Mouse (Mus musculus) heart, embryonic 16.5 days (tissue): ENCODE measurements around the gene Gm14085. TPM values are rescaled to one million over a fixed set of nuclear protein-coding genes. Genes with fewer than 3 reads are reported as not detected.
"Not testable (repeated sequence)": the region's sequence is repeated elsewhere in the genome, so short reads cannot be mapped to it uniquely, and the experiment has no call there.

Experiments
- ATAC-seq: fragments of 200-750 bp; cut with Nextera tagmentation; replicated peaks from 2 replicates; pipeline ENCODE4 v1.8.0; 2017; ENCODE audit warnings: moderate number of reproducible peaks; ENCODE audit not compliant: insufficient read depth, low FRiP score; ENCODE audit errors: extremely low read depth
- H3K27ac ChIP-seq: fragments of 300-500 bp; sonication (generic); 2 replicates; pipeline ENCODE4 v1.5.1; 2014; ENCODE audit warnings: mild to moderate bottlenecking, low read length, control low read depth, moderate library complexity
- H3K27me3 ChIP-seq: fragments of 300-500 bp; sonication (generic); 2 replicates; pipeline ENCODE4 v1.6.1; 2014; ENCODE audit warnings: low read length, mixed read lengths; ENCODE audit not compliant: control insufficient read depth, insufficient read depth
- H3K36me3 ChIP-seq: fragments of 300-500 bp; sonication (generic); 2 replicates; pipeline ENCODE4 v1.6.1; 2014; ENCODE audit not compliant: control insufficient read depth, insufficient read depth
- H3K4me1 ChIP-seq: fragments of 300-500 bp; sonication (generic); 2 replicates; pipeline ENCODE4 v1.6.1; 2014; ENCODE audit warnings: low read length, mixed read lengths; ENCODE audit not compliant: control insufficient read depth, insufficient read depth
- H3K4me2 ChIP-seq: fragments of 300-500 bp; sonication (generic); 2 replicates; pipeline ENCODE4 v1.6.1; 2014; ENCODE audit warnings: low read depth, mild to moderate bottlenecking, control low read depth, low read length
- H3K4me3 ChIP-seq: fragments of 300-500 bp; sonication (generic); 2 replicates; pipeline ENCODE4 v1.5.1; 2014; ENCODE audit warnings: mild to moderate bottlenecking, control low read depth, low read length
- H3K9ac ChIP-seq: fragments of 300-500 bp; sonication (generic); 2 replicates; pipeline ENCODE4 v1.6.1; 2014; ENCODE audit warnings: low read length, control low read depth
- H3K9me3 ChIP-seq: fragments of 300-500 bp; sonication (generic); replicated peaks from 2 replicates; pipeline ENCODE4 v1.6.1; 2016; ENCODE audit warnings: low read length; ENCODE audit not compliant: control insufficient read depth
- WGBS: fragments of 180-500 bp; shearing (Covaris S2); extraction: QIAGEN DNeasy Blood & Tissue Kit; methylation state at CpG from one replicate; pipeline ENCODE4 v1.1.7; 2014; 5-methylcytosine and 5-hydroxymethylcytosine counted together
- polyA plus RNA-seq: library from polyadenylated mRNA; unstranded; fragments of >200 nt; fragmentation: Nextera tagmentation; extraction: Ambion mirVana; gene quantifications from 2 replicates; pipeline ENCODE4 v1.2.1, GENCODE M21; 2015

Gene Gm14085
- polyA plus RNA-seq, result 0.04 TPM in 1 of 2 replicates, not detected in the other

DNA sequence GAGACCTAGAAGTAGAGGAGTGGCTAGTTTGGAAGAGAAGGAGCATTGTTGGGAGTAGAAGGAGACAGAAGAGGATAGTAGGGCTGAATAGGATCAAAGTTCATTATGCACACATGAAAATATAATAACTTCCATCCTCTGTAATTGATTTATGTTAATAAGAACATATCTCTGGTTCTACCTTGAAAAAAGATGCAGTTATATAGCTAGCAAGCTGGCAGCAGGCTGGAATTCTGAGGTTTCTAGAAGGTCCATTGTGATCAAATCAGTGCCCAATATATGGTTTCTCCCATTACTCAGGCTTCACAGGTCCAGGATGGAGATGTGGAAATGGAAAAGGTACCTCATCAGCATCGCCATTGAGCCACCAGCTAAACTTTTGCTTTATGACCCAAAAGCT, at the start of gene Gm14085:
Gene Gm14085, plus strand, starts transcription at position 301 of the 400 bp plus-strand sequence.
- 74% methylated on average over 1 of the region's 1 CpGs for WGBS

DNA sequence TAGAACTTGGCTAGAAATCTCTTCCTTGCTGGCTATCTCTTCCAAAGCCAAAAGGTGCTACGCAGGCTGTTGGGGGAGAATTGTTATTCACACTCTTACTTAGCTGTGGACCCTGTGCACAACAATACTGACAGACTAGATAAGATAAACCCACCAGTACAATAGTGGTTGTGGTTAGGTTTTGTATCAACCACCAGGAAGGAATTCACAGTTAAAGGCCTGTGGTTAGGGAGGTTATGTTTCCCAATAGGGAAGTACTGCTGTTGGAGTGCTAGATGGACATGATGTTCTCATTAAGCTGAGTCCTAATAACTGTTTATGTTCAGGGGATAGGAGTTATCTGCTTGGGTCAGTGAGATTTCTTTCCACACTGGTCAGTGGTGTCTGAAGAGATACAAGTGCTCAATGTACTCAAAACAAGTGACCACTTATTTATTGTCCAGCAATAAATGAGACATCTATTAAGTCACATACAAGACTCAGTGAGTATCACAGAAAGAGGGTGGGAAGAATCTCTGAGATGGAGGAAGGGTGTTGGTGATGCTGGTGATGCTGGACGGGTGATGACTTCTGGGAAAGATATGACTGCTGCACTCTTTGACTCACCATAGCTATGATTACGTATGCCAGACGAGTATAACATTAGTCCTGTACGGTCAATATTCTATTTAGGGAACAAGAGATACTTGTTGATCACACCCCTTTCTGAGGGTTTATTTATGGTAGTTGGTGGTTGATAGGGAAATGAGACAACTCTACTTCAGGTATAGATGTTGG, 45.8 kb upstream of the Gm14085 start:
- H3K4me2 ChIP-seq, H3K9ac ChIP-seq, H3K4me1 ChIP-seq, H3K4me3 ChIP-seq, H3K27ac ChIP-seq, H3K9me3 ChIP-seq, H3K27me3 ChIP-seq, H3K36me3 ChIP-seq, ATAC-seq: not testable (repeated sequence)
- 57% methylated on average over 5 of the region's 5 CpGs for WGBS

More for the DNA sequence above, at the start of gene Gm14085:
- H3K27me3 ChIP-seq, result no peaks in the 10 kb centered on the region
- no peaks in the 10 kb centered on the region for H3K4me1 ChIP-seq
- no peak within 1 kb of the TSS for H3K4me3 ChIP-seq
- H3K36me3 ChIP-seq, result no peaks in the 10 kb centered on the region
- no peaks in the 10 kb centered on the region for H3K9me3 ChIP-seq
- H3K9ac ChIP-seq, result no peak within 1 kb of the TSS
- H3K4me2 ChIP-seq, result no peak within 1 kb of the TSS
- ATAC-seq, result no peak
- H3K27ac ChIP-seq, result no peak within 1 kb of the TSS

DNA sequence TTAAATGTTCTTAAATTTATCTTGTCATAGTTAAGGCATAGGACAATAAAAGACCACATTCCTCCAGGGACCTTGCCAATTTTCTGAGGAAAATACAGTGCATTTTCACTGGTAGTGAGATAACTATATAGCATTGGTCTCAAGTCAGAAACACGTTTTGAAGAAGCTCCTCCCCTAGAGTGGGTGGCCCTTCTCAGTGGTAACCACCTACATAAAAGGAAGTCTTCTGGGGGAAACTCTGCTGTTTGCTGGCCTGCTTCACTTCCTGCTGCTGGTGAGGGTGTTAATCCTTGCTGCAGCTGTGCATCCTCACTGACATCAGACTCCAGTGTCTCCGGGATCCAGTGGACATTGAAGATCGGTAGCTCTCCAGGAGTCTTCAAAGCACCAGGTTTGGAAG, 44.2 kb upstream of the Gm14085 start:
- H3K9ac ChIP-seq, H3K27me3 ChIP-seq, H3K36me3 ChIP-seq, H3K27ac ChIP-seq, H3K9me3 ChIP-seq, H3K4me1 ChIP-seq, H3K4me2 ChIP-seq, H3K4me3 ChIP-seq: not testable (repeated sequence)
- 0% methylated on average over 1 of the region's 3 CpGs for WGBS
- ATAC-seq, result peak; percentile 49; the same call in 1 of the 2 replicates

DNA sequence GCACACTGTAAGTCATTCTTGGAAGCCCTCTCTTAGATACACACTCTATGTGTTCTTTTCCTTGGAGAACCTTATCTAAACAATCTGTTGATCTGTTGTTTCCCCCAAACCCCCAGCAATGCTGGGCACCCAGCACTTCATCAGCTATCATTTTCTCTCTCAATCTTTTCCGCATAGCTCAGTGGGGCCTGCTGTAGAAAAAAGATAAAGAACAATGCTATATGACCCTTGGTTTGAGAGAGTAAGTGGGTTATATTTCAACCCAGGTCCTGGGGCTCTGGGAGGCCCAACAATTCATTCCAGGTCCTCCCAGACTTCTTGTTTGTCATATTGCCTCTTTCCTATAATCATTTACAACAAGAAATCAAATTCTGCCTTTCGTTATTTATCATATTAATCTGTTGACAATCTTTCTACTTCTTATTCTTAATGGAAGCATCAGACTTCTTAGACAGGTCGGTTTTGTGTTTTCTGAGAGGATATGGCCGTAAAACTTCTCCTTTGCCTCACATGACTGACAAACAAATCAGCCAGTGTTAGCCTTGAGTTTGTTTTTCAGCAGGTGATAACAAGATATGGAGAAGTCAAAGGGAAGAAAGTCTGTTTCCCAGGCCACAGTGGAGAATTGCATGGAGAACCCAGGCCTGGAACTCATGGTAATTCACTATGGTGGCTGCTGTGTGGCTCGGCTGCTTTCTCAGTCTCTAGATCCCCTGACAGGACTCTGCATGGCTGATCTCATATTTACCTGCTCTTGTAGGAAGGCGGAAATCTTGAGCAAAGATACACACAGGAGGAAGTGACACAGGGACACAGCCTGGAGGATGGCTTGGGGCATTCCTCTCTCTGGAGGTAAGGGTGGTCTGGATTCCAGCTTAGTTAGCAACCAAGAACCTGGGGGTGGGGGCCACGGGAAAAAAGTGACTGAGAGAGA, 43.5 kb upstream of the Gm14085 start:
- H3K9me3 ChIP-seq, result no peaks in the 10 kb centered on the region
- no peak overlapping the region for H3K4me3 ChIP-seq
- no peak for ATAC-seq
- 71% methylated on average over 7 of the region's 7 CpGs for whole genome bisulfite sequencing
- no peak overlapping the region for H3K27ac ChIP-seq
- no peak overlapping the region for H3K4me2 ChIP-seq
- H3K4me1 ChIP-seq, result no peaks in the 10 kb centered on the region
- H3K9ac ChIP-seq, result no peak overlapping the region
- no peaks in the 10 kb centered on the region for H3K27me3 ChIP-seq
- H3K36me3 ChIP-seq, result no peaks in the 10 kb centered on the region

DNA sequence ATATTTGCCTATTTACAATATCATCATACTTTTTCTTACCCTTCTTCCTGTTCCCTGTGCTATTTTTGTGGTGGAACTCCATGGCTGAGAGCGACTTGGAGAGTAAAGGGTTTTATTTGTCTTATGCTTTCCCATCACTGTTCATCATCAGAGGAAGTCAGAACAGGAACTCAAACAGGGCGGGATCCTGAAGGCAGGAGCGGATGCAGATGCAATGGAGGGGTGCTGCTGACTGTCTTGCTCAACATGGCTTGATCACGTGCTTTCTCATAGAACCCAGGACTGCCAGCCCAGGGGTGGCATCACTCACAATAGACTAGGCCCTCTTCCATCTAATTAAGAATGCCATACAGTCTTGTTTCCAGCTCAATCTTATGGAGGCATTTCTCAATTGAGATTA, 34.4 kb upstream of the Gm14085 start:
- ATAC-seq, result no peak
- no peaks in the 10 kb centered on the region for H3K27me3 ChIP-seq
- H3K4me1 ChIP-seq, result 0 out of 2 replicates have a peak, but pooled peaks cover 2% of the 10 kb centered on the region
- H3K4me2 ChIP-seq, result no peak overlapping the region
- H3K36me3 ChIP-seq, result no peaks in the 10 kb centered on the region
- no peak overlapping the region for H3K4me3 ChIP-seq
- H3K9ac ChIP-seq, result no peak overlapping the region
- no peaks in the 10 kb centered on the region for H3K9me3 ChIP-seq
- 74% methylated on average over 4 of the region's 4 CpGs for WGBS
- no peak overlapping the region for H3K27ac ChIP-seq

DNA sequence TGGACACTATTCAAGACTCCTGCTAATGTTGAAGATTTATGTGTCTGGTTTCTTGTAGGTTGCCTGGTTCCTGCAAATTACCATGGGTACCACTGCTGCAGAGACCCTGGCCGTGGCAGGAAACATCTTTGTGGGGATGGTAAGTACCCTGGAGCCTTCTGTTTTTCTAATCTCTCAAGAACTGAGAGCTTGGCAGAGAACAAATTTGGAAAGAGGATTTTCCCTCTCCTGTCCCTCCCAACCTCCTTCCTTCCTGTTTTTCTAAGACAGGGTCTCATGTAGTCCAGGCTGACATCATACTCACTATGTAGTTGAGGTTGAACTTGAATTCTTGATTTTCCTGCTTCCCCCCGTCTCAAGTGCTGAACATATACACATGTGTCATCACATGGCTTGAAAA, 32.3 kb upstream of the Gm14085 start:
- H3K27me3 ChIP-seq, result no peaks in the 10 kb centered on the region
- H3K9me3 ChIP-seq, result no peaks in the 10 kb centered on the region
- H3K27ac ChIP-seq, result no peak overlapping the region
- H3K9ac ChIP-seq, result no peak overlapping the region
- ATAC-seq, result no peak
- no peak overlapping the region for H3K4me3 ChIP-seq
- 26% methylated on average over 2 of the region's 2 CpGs for WGBS
- no peaks in the 10 kb centered on the region for H3K36me3 ChIP-seq
- 0 out of 2 replicates have a peak, but pooled peaks cover 2% of the 10 kb centered on the region for H3K4me1 ChIP-seq
- no peak overlapping the region for H3K4me2 ChIP-seq

DNA sequence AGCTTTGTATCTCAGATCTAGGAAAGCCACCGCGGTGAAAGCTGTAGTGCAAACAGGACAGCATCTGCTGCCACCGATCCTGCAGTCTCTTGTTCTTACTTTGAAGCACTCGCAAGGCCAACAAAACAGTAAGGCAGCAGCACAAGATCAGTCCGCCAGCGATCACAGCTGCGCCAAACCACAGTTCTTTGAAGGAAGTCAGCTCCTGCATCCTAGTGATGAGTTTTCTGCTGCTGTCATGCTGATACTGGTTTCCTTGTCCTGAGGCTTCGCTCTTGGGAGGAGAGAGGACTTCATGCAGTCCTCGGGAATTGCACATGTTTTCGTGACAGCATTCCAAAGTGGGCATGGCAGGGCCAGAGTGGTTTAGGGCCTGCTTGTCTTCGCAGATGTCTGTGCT, 17.8 kb upstream of the Gm14085 start:
- H3K4me2 ChIP-seq, result peak overlapping the region; percentile 96
- no peak overlapping the region for H3K27ac ChIP-seq
- no peaks in the 10 kb centered on the region for H3K36me3 ChIP-seq
- no peaks in the 10 kb centered on the region for H3K9me3 ChIP-seq
- WGBS, result 36% methylated on average over 11 of the region's 11 CpGs
- ATAC-seq, result no peak
- no peaks in the 10 kb centered on the region for H3K27me3 ChIP-seq
- H3K4me3 ChIP-seq, result peak overlapping the region; percentile 68
- peaks cover 5% of the 10 kb centered on the region for H3K4me1 ChIP-seq
- H3K9ac ChIP-seq, result peak overlapping the region; percentile 75

DNA sequence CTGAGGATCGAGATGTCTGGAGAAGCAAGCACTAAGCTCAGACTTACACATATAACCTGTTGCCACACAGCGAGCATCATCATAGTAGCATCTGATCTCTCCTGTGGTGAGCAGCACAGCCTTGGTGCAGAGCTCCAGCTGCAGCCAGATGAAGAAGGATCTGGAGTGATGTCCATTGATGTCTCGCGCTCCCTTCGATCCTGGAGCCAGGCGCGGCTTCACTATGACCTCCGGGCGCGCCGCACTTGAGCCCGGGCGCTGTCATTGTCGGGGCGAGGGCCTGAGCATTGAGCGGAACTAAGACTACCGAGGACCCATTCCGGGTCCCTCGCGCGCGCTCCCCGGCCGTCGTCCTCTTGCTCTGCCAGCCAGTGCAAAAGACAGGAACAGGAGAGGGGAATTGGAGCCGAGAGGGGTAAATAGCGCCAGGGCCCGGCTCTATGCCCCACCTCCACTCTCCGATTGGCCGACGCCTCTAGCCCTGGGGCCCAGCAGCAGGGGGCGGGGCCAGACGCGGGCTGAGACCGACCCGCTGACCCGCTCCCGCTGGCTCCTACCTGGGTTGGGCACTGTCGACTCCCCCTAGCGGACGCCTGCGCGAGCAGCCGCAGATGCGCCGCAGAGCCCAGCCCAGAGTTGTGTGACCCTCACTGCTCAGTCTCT, 17.3 kb upstream of the Gm14085 start:
- Histone ChIP-seq H3K36me3 (no peaks in the 10 kb centered on the region), H3K4me3 (peak overlapping the region; percentile 68), H3K9me3 (no peaks in the 10 kb centered on the region), H3K27ac (no peak overlapping the region), H3K27me3 (no peaks in the 10 kb centered on the region), H3K4me2 (peak overlapping the region; percentile 96), H3K4me1 (peaks cover 5% of the 10 kb centered on the region), H3K9ac (peak overlapping the region; percentile 75)
- peak; percentile 100 for ATAC-seq
- under 1% methylated on average over 46 of the region's 46 CpGs for WGBS
